Mouse (Mus musculus): ENCODE results near the gene Endou. TPM values are rescaled to one million over a fixed set of nuclear protein-coding genes. Genes with fewer than 3 reads are reported as not detected.
"Not testable (repeated sequence)": the region's sequence is repeated elsewhere in the genome, so short reads cannot be mapped to it uniquely, and the experiment has no call there.

The Endou gene
- total RNA-seq, 2 experiments from 2014 or later = 0.81 to 1.7 TPM

GRCm38 (mm10) chr15:97693411-97693810 lies 37.7 kb downstream of the Endou start:
- no peak for DNase-seq (ENCODE audit: low spot score in 2 of 2)

GRCm38 (mm10) chr15:97684118-97684517 lies 47.0 kb downstream of the Endou start:
- no peak for DNase-seq (ENCODE audit: low spot score in 2 of 2)

GRCm38 (mm10) chr15:97682053-97682452 lies 49.1 kb downstream of the Endou start:
- no peak for DNase-seq (ENCODE audit: low spot score in 2 of 2)

- no peak for DNase-seq (ENCODE audit: low spot score in 2 of 2)
These were observed 51.0 kb downstream of the Endou start for GRCm38 (mm10) chr15:97679991-97680681.

- no peak for DNase-seq (ENCODE audit: low spot score in 2 of 2)
These were observed 53.8 kb downstream of the Endou start for GRCm38 (mm10) chr15:97677341-97677740.

- DNase-seq (ENCODE audit: low spot score in 2 of 2) = no peak
These were observed 55.2 kb downstream of the Endou start for GRCm38 (mm10) chr15:97675927-97676326.

GRCm38 (mm10) chr15:97674423-97674822 lies 56.7 kb downstream of the Endou start:
- no peak for DNase-seq (ENCODE audit: low spot score in 2 of 2)

- no peak for DNase-seq (ENCODE audit: low spot score in 2 of 2)
These were observed 57.7 kb downstream of the Endou start for GRCm38 (mm10) chr15:97673256-97674000.

- peak; percentile 77 to 83 for DNase-seq (ENCODE audit: low spot score in 2 of 2)
These were observed 58.9 kb downstream of the Endou start for GRCm38 (mm10) chr15:97672211-97672765.

- DNase-seq (ENCODE audit: low spot score in 2 of 2) = no peak
These were observed 60.6 kb downstream of the Endou start for GRCm38 (mm10) chr15:97670554-97670953.

- not testable (repeated sequence) for DNase-seq (ENCODE audit: low spot score in 2 of 2)
These were observed 62.8 kb downstream of the Endou start for GRCm38 (mm10) chr15:97668158-97668877.

GRCm38 (mm10) chr15:97667437-97667836 lies 63.7 kb downstream of the Endou start:
- peak; percentile 75 to 79 for DNase-seq (ENCODE audit: low spot score in 2 of 2)

GRCm38 (mm10) chr15:97666457-97666770 lies 64.7 kb downstream of the Endou start:
- no peak for DNase-seq (ENCODE audit: low spot score in 2 of 2)

- DNase-seq (ENCODE audit: low spot score in 2 of 2) = no peak
These were observed 65.2 kb downstream of the Endou start for GRCm38 (mm10) chr15:97665770-97666456.

GRCm38 (mm10) chr15:97664981-97665668 lies 66.0 kb downstream of the Endou start:
- DNase-seq (ENCODE audit: low spot score in 2 of 2) = no peak

- DNase-seq (ENCODE audit: low spot score in 2 of 2) = peak; percentile 68 to 84
These were observed 67.3 kb downstream of the Endou start for GRCm38 (mm10) chr15:97663750-97664406.

Data from layer of hippocampus, postnatal 14 days (tissue).